In genomic region chr8:128269546-128269945, GRCm38 (mm10) we compare ENCODE assay signal across 16 mouse cellular contexts.
"Had no signal": no experiment of that assay in that cellular context is flagged by ENCODE, and none has a peak within 500 bp of the region (broad histone marks: within the 10 kb centered on the region; RNA-seq: fewer than 3 reads in every experiment).

No protein-coding gene starts in this region.

- H3K9me3 ChIP-seq: neural tube, embryonic 13.5 days; neural tube, embryonic 15.5 days; stomach, embryonic 15.5 days had no signal

- H3K9ac ChIP-seq: neural tube, embryonic 13.5 days; neural tube, embryonic 15.5 days; stomach, embryonic 15.5 days had no signal

- H3K4me3 ChIP-seq: neural tube, embryonic 13.5 days; neural tube, embryonic 15.5 days; stomach, embryonic 15.5 days had no signal

- H3K36me3 ChIP-seq: neural tube, embryonic 13.5 days; neural tube, embryonic 15.5 days; stomach, embryonic 15.5 days had no signal

- H3K27ac ChIP-seq: neural tube, embryonic 13.5 days; stomach, embryonic 15.5 days; stomach, postnatal 0 days had no signal

- H3K27me3 ChIP-seq: neural tube, embryonic 13.5 days; neural tube, embryonic 15.5 days; stomach, embryonic 15.5 days had no signal

- DNase-seq: retina, postnatal 1 day; right cerebral cortex, adult 18-20 months; right cerebral cortex, postnatal 14 days; right cerebral cortex, postnatal 25 days; right cerebral cortex, postnatal 4 days; spleen, adult 18-20 months; thymus, adult 18-20 months; thymus, adult 2 months; thymus, postnatal 14 days; thymus, postnatal 25 days; thymus, postnatal 36 days; thymus, postnatal 4 days had no signal

- H3K4me2 ChIP-seq: neural tube, embryonic 13.5 days; neural tube, embryonic 15.5 days; stomach, embryonic 15.5 days had no signal
